In genomic region chr11:104179804-104180203, GRCm38 (mm10) we compare ENCODE assay signal across 31 mouse cellular contexts. TPM values are rescaled to one million over a fixed set of nuclear protein-coding genes. Genes with fewer than 3 reads are reported as not detected.
DNase-seq lines count a peak whose midpoint lies in the region; ATAC-seq and TF ChIP-seq lines count a peak whose summit lies in the region.
"Had no signal": no experiment of that assay in that cellular context is flagged by ENCODE, and none has a peak within 500 bp of the region (broad histone marks: within the 10 kb centered on the region; RNA-seq: fewer than 3 reads in every experiment).

No protein-coding gene starts in this region.

- no peaks in the 10 kb centered on the region for H3K36me3 ChIP-seq in hindbrain, embryonic 13.5 days
- no peaks in the 10 kb centered on the region for H3K36me3 ChIP-seq in hindbrain, embryonic 11.5 days (ENCODE audit: control insufficient read depth, insufficient read depth, low read length)
- H3K36me3 ChIP-seq in midbrain, embryonic 14.5 days (ENCODE audit: control insufficient read depth, insufficient read depth, low read length): no peaks in the 10 kb centered on the region
- no peaks in the 10 kb centered on the region for H3K36me3 ChIP-seq in midbrain, embryonic 15.5 days (replicated peaks)
- H3K36me3 ChIP-seq: embryonic facial prominence, embryonic 15.5 days; intestine, embryonic 15.5 days; stomach, embryonic 15.5 days had no signal

- no peak overlapping the region for H3K4me3 ChIP-seq in hindbrain, embryonic 13.5 days
- H3K4me3 ChIP-seq in hindbrain, embryonic 11.5 days (ENCODE audit: low read depth, low read length): no peak overlapping the region
- H3K4me3 ChIP-seq in midbrain, embryonic 14.5 days (replicated peaks; ENCODE audit: low read depth, low read length): no peak overlapping the region
- no peak overlapping the region for H3K4me3 ChIP-seq in midbrain, embryonic 15.5 days
- H3K4me3 ChIP-seq: embryonic facial prominence, embryonic 15.5 days; intestine, embryonic 15.5 days; stomach, embryonic 15.5 days had no signal

- H3K4me2 ChIP-seq in hindbrain, embryonic 13.5 days: no peak overlapping the region
- H3K4me2 ChIP-seq in hindbrain, embryonic 11.5 days (replicated peaks; ENCODE audit: low read depth, low read length): no peak overlapping the region
- H3K4me2 ChIP-seq in midbrain, embryonic 14.5 days (ENCODE audit: low read length): no peak overlapping the region
- H3K4me2 ChIP-seq in midbrain, embryonic 15.5 days: no peak overlapping the region
- H3K4me2 ChIP-seq: embryonic facial prominence, embryonic 15.5 days; heart, embryonic 11.5 days; intestine, embryonic 15.5 days; stomach, embryonic 15.5 days had no signal

- H3K9ac ChIP-seq in hindbrain, embryonic 13.5 days: no peak overlapping the region
- H3K9ac ChIP-seq in hindbrain, embryonic 11.5 days (ENCODE audit: low read depth, low read length): no peak overlapping the region
- no peak overlapping the region for H3K9ac ChIP-seq in midbrain, embryonic 14.5 days (replicated peaks; ENCODE audit: low read length)
- H3K9ac ChIP-seq in midbrain, embryonic 15.5 days: no peak overlapping the region
- H3K9ac ChIP-seq: embryonic facial prominence, embryonic 15.5 days; intestine, embryonic 15.5 days; liver, postnatal 0 days; stomach, embryonic 15.5 days had no signal

- peaks cover 3% of the 10 kb centered on the region for H3K4me1 ChIP-seq in hindbrain, embryonic 13.5 days (replicated peaks)
- no peaks in the 10 kb centered on the region for H3K4me1 ChIP-seq in hindbrain, embryonic 11.5 days (replicated peaks; ENCODE audit: control insufficient read depth, insufficient read depth, low read length)
- no peaks in the 10 kb centered on the region for H3K4me1 ChIP-seq in midbrain, embryonic 14.5 days (ENCODE audit: control insufficient read depth, insufficient read depth, low read length)
- no peaks in the 10 kb centered on the region for H3K4me1 ChIP-seq in midbrain, embryonic 15.5 days
- H3K4me1 ChIP-seq: embryonic facial prominence, embryonic 15.5 days; intestine, embryonic 15.5 days; stomach, embryonic 15.5 days had no signal

- TF ChIP-seq POLR2A in brain, embryonic 14.5 days (IDR thresholded peaks at IDR 0.05; ENCODE audit: borderline replicate concordance, extremely low read depth, insufficient read depth, insufficient read length, poor library complexity, severe bottlenecking): no peak

- H3K27ac ChIP-seq in hindbrain, embryonic 13.5 days: no peak overlapping the region
- no peak overlapping the region for H3K27ac ChIP-seq in hindbrain, embryonic 11.5 days (ENCODE audit: low read depth, low read length)
- H3K27ac ChIP-seq in midbrain, embryonic 14.5 days (replicated peaks; ENCODE audit: low read depth, low read length): no peak overlapping the region
- H3K27ac ChIP-seq in midbrain, embryonic 15.5 days: no peak overlapping the region
- H3K27ac ChIP-seq: embryonic facial prominence, embryonic 15.5 days; intestine, embryonic 15.5 days; stomach, embryonic 15.5 days had no signal

- H3K27me3 ChIP-seq in hindbrain, embryonic 13.5 days: peaks cover 22% of the 10 kb centered on the region
- H3K27me3 ChIP-seq in hindbrain, embryonic 11.5 days (ENCODE audit: control insufficient read depth, insufficient read depth, low read length): no peaks in the 10 kb centered on the region
- no peaks in the 10 kb centered on the region for H3K27me3 ChIP-seq in midbrain, embryonic 14.5 days (ENCODE audit: control insufficient read depth, insufficient read depth, low read length)
- no peaks in the 10 kb centered on the region for H3K27me3 ChIP-seq in midbrain, embryonic 15.5 days (replicated peaks)
- H3K27me3 ChIP-seq: embryonic facial prominence, embryonic 15.5 days; stomach, embryonic 15.5 days had no signal

- TF ChIP-seq CTCF in brain, embryonic 14.5 days (IDR thresholded peaks at IDR 0.05; ENCODE audit: borderline replicate concordance, extremely low read depth, insufficient read depth, insufficient read length): no peak

- peak; percentile 43 for DNase-seq in cerebellum, adult 11-12 months
- no peak for DNase-seq in cerebellum, adult 9-11 months
- DNase-seq in hindbrain, embryonic 11.5 days (ENCODE audit: low spot score): no peak
- peak; percentile 62 for DNase-seq in midbrain, embryonic 14.5 days
- DNase-seq in brain, embryonic 14.5 days (ENCODE audit: low read depth): peak; percentile 78
- no peak for DNase-seq in adrenal gland, adult 2 months
- DNase-seq: adrenal gland, postnatal 36 days; gastrocnemius, postnatal 14 days; heart, adult 11 months; kidney, adult 9 months; kidney, postnatal 14 days; liver, postnatal 0 days; lung, postnatal 10 days; thymus, adult 18-20 months; thymus, postnatal 36 days had no signal

- 0 out of 2 replicates have a peak, but pooled peaks have one; percentile 61 for ATAC-seq in hindbrain, embryonic 13.5 days (ENCODE audit: low FRiP score)
- no peak for ATAC-seq in hindbrain, embryonic 11.5 days (ENCODE audit: low FRiP score)
- ATAC-seq in midbrain, embryonic 14.5 days (ENCODE audit: low FRiP score, low TSS enrichment): no peak
- ATAC-seq in midbrain, embryonic 15.5 days (replicated peaks): no peak
- ATAC-seq: intestine, embryonic 15.5 days; liver, postnatal 0 days; midbrain, embryonic 16.5 days had no signal

- H3K9me3 ChIP-seq in hindbrain, embryonic 13.5 days: no peaks in the 10 kb centered on the region
- no peaks in the 10 kb centered on the region for H3K9me3 ChIP-seq in hindbrain, embryonic 11.5 days (ENCODE audit: control insufficient read depth, low read length)
- no peaks in the 10 kb centered on the region for H3K9me3 ChIP-seq in midbrain, embryonic 14.5 days (ENCODE audit: control insufficient read depth, low read length)
- no peaks in the 10 kb centered on the region for H3K9me3 ChIP-seq in midbrain, embryonic 15.5 days
- H3K9me3 ChIP-seq: embryonic facial prominence, embryonic 15.5 days; intestine, embryonic 15.5 days; stomach, embryonic 15.5 days had no signal

- WGBS in hindbrain, embryonic 13.5 days: 60% methylated on average over 5 of the region's 5 CpGs
- WGBS in hindbrain, embryonic 11.5 days: 78% methylated on average over 5 of the region's 5 CpGs
- WGBS in midbrain, embryonic 14.5 days: 70% methylated on average over 5 of the region's 5 CpGs
- WGBS in midbrain, embryonic 15.5 days: 59% methylated on average over 5 of the region's 5 CpGs

RNA-seq across cellular contexts. Expression of gene Sppl2c, which starts 6.3 kb away (rescaled TPM):
- polyA plus RNA-seq in hindbrain, embryonic 13.5 days (2015; fragmentation: Nextera tagmentation; extraction: Ambion mirVana): not detected in 2 replicates
- not detected in 2 replicates for polyA plus RNA-seq in hindbrain, embryonic 11.5 days (2014; fragmentation: Nextera tagmentation; extraction: Ambion mirVana)
- not detected in 2 replicates for polyA plus RNA-seq in midbrain, embryonic 14.5 days (2014; fragmentation: Nextera tagmentation; extraction: Ambion mirVana)
- polyA plus RNA-seq in midbrain, embryonic 15.5 days (2015; fragmentation: Nextera tagmentation; extraction: Ambion mirVana): not detected in 2 replicates
- polyA plus RNA-seq in brain, embryonic 14.5 days (2012; rRNA removed): not detected in 2 replicates
- not detected for total RNA-seq in adrenal gland, adult 2 months (2021)
- polyA plus RNA-seq in adrenal gland, adult 2 months (2012; rRNA removed): not detected in 2 replicates
- total RNA-seq: adrenal gland, postnatal 36 days; common myeloid progenitor, adult 5-6 weeks; gastrocnemius, postnatal 14 days; hematopoietic stem cell, adult 5-6 weeks; layer of hippocampus, adult 18-20 months; layer of hippocampus, postnatal 14 days; left cerebral cortex, adult 8-10 months; liver, adult 2 months; megakaryocyte progenitor cell, adult 5-6 weeks had no signal
- polyA plus RNA-seq: embryonic facial prominence, embryonic 15.5 days; heart, embryonic 11.5 days; heart, postnatal 0 days; intestine, embryonic 15.5 days; limb, embryonic 11.5 days; liver, adult 2 months; liver, postnatal 0 days; midbrain, embryonic 16.5 days; stomach, embryonic 15.5 days had no signal

RNA-seq across cellular contexts. Expression of gene Crhr1, which starts 47.1 kb away (rescaled TPM):
- 4.9 and 5.3 TPM in 2 replicates for polyA plus RNA-seq in hindbrain, embryonic 13.5 days (2015; fragmentation: Nextera tagmentation; extraction: Ambion mirVana)
- 0.73 and 1.1 TPM in 2 replicates for polyA plus RNA-seq in hindbrain, embryonic 11.5 days (2014; fragmentation: Nextera tagmentation; extraction: Ambion mirVana)
- 4.9 and 7.4 TPM in 2 replicates for polyA plus RNA-seq in midbrain, embryonic 14.5 days (2014; fragmentation: Nextera tagmentation; extraction: Ambion mirVana)
- polyA plus RNA-seq in midbrain, embryonic 15.5 days (2015; fragmentation: Nextera tagmentation; extraction: Ambion mirVana): 7.5 and 8.6 TPM in 2 replicates
- polyA plus RNA-seq in brain, embryonic 14.5 days (2012; rRNA removed): 9.9 and 10.2 TPM in 2 replicates
- total RNA-seq in adrenal gland, adult 2 months (2021): not detected
- polyA plus RNA-seq in adrenal gland, adult 2 months (2012; rRNA removed): 0.11 TPM in 1 of 2 replicates, not detected in the other
- total RNA-seq: common myeloid progenitor, adult 5-6 weeks; gastrocnemius, postnatal 14 days; hematopoietic stem cell, adult 5-6 weeks; liver, adult 2 months; megakaryocyte progenitor cell, adult 5-6 weeks had no signal
- polyA plus RNA-seq: heart, embryonic 11.5 days; heart, postnatal 0 days; liver, postnatal 0 days had no signal

RNA-seq across cellular contexts. Expression of gene Mapt, which starts 51.4 kb away (rescaled TPM):
- polyA plus RNA-seq in hindbrain, embryonic 13.5 days (2015; fragmentation: Nextera tagmentation; extraction: Ambion mirVana): 711 and 738 TPM in 2 replicates
- polyA plus RNA-seq in hindbrain, embryonic 11.5 days (2014; fragmentation: Nextera tagmentation; extraction: Ambion mirVana): 91.9 and 94.9 TPM in 2 replicates
- 836 and 875 TPM in 2 replicates for polyA plus RNA-seq in midbrain, embryonic 14.5 days (2014; fragmentation: Nextera tagmentation; extraction: Ambion mirVana)
- 1,028 and 1,112 TPM in 2 replicates for polyA plus RNA-seq in midbrain, embryonic 15.5 days (2015; fragmentation: Nextera tagmentation; extraction: Ambion mirVana)
- polyA plus RNA-seq in brain, embryonic 14.5 days (2012; rRNA removed): 305 and 557 TPM in 2 replicates
- 100 to 1,000 TPM in 1 of 2 experiments, 10 to 100 TPM in 1; 95.3 to 270 TPM for total RNA-seq in adrenal gland, adult 2 months (2021)
- 38.0 and 59.1 TPM in 2 replicates for polyA plus RNA-seq in adrenal gland, adult 2 months (2012; rRNA removed)
- total RNA-seq: common myeloid progenitor, adult 5-6 weeks; hematopoietic stem cell, adult 5-6 weeks; megakaryocyte progenitor cell, adult 5-6 weeks had no signal

Comparison
In these comparisons a context has a peak if more than half of its experiments do, and no peak if none do; other contexts are left out.
1. DNase-seq: peak in cerebellum, adult 11-12 months (single experiment), midbrain, embryonic 14.5 days (single experiment) and brain, embryonic 14.5 days (single experiment); none in cerebellum, adult 9-11 months (single experiment), hindbrain, embryonic 11.5 days (single experiment) and adrenal gland, adult 2 months (single experiment).